Mouse (Mus musculus): ENCODE results near the gene Btn2a2. TPM values are rescaled to one million over a fixed set of nuclear protein-coding genes. Genes with fewer than 3 reads are reported as not detected.

The Btn2a2 gene
- total and polyA plus RNA-seq, 3 experiments: 1.2 to 2.1 (median 1.3) TPM

GRCm38 (mm10) chr13:23516822-23517602 is 28.4 kb upstream of the Btn2a2 start:
- DNase-seq (ENCODE audit: extremely low read depth): peak; percentile 69
- Histone ChIP-seq H3K36me3 (replicated peaks in 1 of 2; ENCODE audit: control insufficient read depth in 1 of 2, insufficient read depth in 1 of 2, low read length in 1 of 2) (no peaks in the 10 kb centered on the region), H3K9me3 (replicated peaks; ENCODE audit: low read length) (no peaks in the 10 kb centered on the region), H3K9ac (ENCODE audit: insufficient read depth, low read depth) (peak overlapping the region; percentile 14; the same call in 1 of the 2 replicates), H3K27me3 (replicated peaks) (no peaks in the 10 kb centered on the region), H3K4me2 (ENCODE audit: insufficient read depth, low read depth, poor library complexity, severe bottlenecking) (peak overlapping the region; percentile 80), H3K4me3 (replicated peaks in 1 of 3; ENCODE audit: low read depth in 2 of 3, low read length in 2 of 3, poor library complexity in 1 of 3) (peak overlapping the region; percentile 53 to 65 (median 64)), H3K79me2 (replicated peaks; ENCODE audit: control insufficient read depth, extremely low read depth, insufficient read depth, poor library complexity, severe bottlenecking) (no peaks in the 10 kb centered on the region), H3K4me1 (ENCODE audit: control insufficient read depth in 1 of 2, insufficient read depth in 2 of 2) (peaks cover 3 to 31% of the 10 kb centered on the region in 2 experiments; a peak in 3 of 4 replicates), H3K27ac (ENCODE audit: insufficient read depth, low read depth) (peak overlapping the region; percentile 42; the same call in 1 of the 2 replicates)
- dilution Hi-C loops (cut with MboI; ENCODE audit: extremely low pct_ligation_motif_present, extremely low pct_unique_long_range_greater_than_20kb, low sequenced_read_pairs): no loop called here
- in situ Hi-C loops (cut with MboI; ENCODE audit: low pct_ligation_motif_present, low pct_unique_long_range_greater_than_20kb, low sequenced_read_pairs): loop anchor here (25.0 kb wide), 1 partner anchor 1580 kb away; the partner anchor contains the start of gene Zfp184
- TF ChIP-seq HCFC1 (IDR thresholded peaks at IDR 0.05; ENCODE audit: low read depth, low read length): no peak
- no peak for TF ChIP-seq MXI1 (IDR thresholded peaks at IDR 0.05; ENCODE audit: low read depth, low read length)
- TF ChIP-seq JUN (IDR thresholded peaks at IDR 0.05; ENCODE audit: insufficient read depth, low read depth, low read length): no peak
- TF ChIP-seq BHLHE40 (IDR thresholded peaks at IDR 0.05; ENCODE audit: low read depth, low read length): no peak
- TF ChIP-seq MEF2A (IDR thresholded peaks at IDR 0.05; ENCODE audit: borderline replicate concordance, low read depth, low read length): no peak
- TF ChIP-seq E2F4 (IDR thresholded peaks at IDR 0.05; ENCODE audit: insufficient replicate concordance, low read depth, low read length): no peak; the same call in 1 of the 2 replicates
- TF ChIP-seq MAZ (IDR thresholded peaks at IDR 0.05; ENCODE audit: low read depth, low read length): no peak
- TF ChIP-seq KAT2A (IDR thresholded peaks at IDR 0.05; ENCODE audit: insufficient replicate concordance, low read length): peak; percentile 79; the same call in 1 of the 2 replicates
- no peak for TF ChIP-seq ZC3H11A (IDR thresholded peaks at IDR 0.05; ENCODE audit: low read depth, low read length)
- no peak for TF ChIP-seq ZMIZ1 (IDR thresholded peaks at IDR 0.05; ENCODE audit: low read depth, low read length)
- peak; percentile 46; the same call in 1 of the 2 replicates for TF ChIP-seq NRF1 (IDR thresholded peaks at IDR 0.05; ENCODE audit: low read depth, low read length)
- TF ChIP-seq ZNF384 (IDR thresholded peaks at IDR 0.05; ENCODE audit: low read depth, low read length): peak; percentile 24; the same call in 1 of the 2 replicates
- TF ChIP-seq CHD1 (IDR thresholded peaks at IDR 0.05; ENCODE audit: low read depth, low read length): peak; percentile 89; the same call in 1 of the 2 replicates
- TF ChIP-seq JUND (conservative IDR thresholded peaks at IDR 0.05; ENCODE audit: low read depth, low read length): no peak
- TF ChIP-seq USF2 (conservative IDR thresholded peaks at IDR 0.05; ENCODE audit: low read depth, low read length): no peak
- no peak for TF ChIP-seq UBTF (IDR thresholded peaks at IDR 0.05; ENCODE audit: low read depth, low read length)
- peak; percentile 96 for TF ChIP-seq MAFK (IDR thresholded peaks at IDR 0.05; ENCODE audit: insufficient replicate concordance, low read length)
- TF ChIP-seq POLR2AphosphoS2 (IDR thresholded peaks at IDR 0.05; ENCODE audit: low read depth, low read length): no peak
- TF ChIP-seq MAX (IDR thresholded peaks at IDR 0.05; ENCODE audit: low read length): no peak
- no peak for TF ChIP-seq EP300 (IDR thresholded peaks at IDR 0.05; ENCODE audit: low read length)
- peak; percentile 99 for TF ChIP-seq TBP (conservative IDR thresholded peaks at IDR 0.05; ENCODE audit: low read depth, low read length)
- 0 out of 2 replicates have a peak, but pooled peaks have one; percentile 52 for TF ChIP-seq SIN3A (IDR thresholded peaks at IDR 0.05; ENCODE audit: low read length)
- no peak for TF ChIP-seq RCOR1 (conservative IDR thresholded peaks at IDR 0.05; ENCODE audit: low read depth, low read length)
- TF ChIP-seq PAX5 (IDR thresholded peaks at IDR 0.05; ENCODE audit: low read length): no peak
- TF ChIP-seq NELFE (IDR thresholded peaks at IDR 0.05; ENCODE audit: low read depth, low read length): no peak
- no peak for TF ChIP-seq USF1 (IDR thresholded peaks at IDR 0.05; ENCODE audit: low read depth, low read length)
- TF ChIP-seq CTCF (conservative IDR thresholded peaks at IDR 0.05 in 1 of 2, IDR thresholded peaks at IDR 0.05 in 1 of 2; ENCODE audit: low read depth in 2 of 2, low read length in 2 of 2): no peak
- TF ChIP-seq ELF1 (IDR thresholded peaks at IDR 0.05; ENCODE audit: low read depth, low read length): peak; percentile 95
- no peak for TF ChIP-seq TCF12 (IDR thresholded peaks at IDR 0.05; ENCODE audit: low read depth, low read length)
- no peak for TF ChIP-seq CHD2 (IDR thresholded peaks at IDR 0.05; ENCODE audit: low read length)
- TF ChIP-seq IRF4 (IDR thresholded peaks at IDR 0.05; ENCODE audit: low read depth, low read length): 0 out of 2 replicates have a peak, but pooled peaks have one; percentile 27
- TF ChIP-seq POLR2A (IDR thresholded peaks at IDR 0.05; ENCODE audit: low read depth, low read length): no peak
- TF ChIP-seq ETS1 (conservative IDR thresholded peaks at IDR 0.05; ENCODE audit: low read depth, low read length): no peak
- TF ChIP-seq SMC3 (IDR thresholded peaks at IDR 0.05; ENCODE audit: low read depth, low read length): no peak
- TF ChIP-seq RAD21 (IDR thresholded peaks at IDR 0.05; ENCODE audit: low read depth, low read length): no peak
- no peak for TF ChIP-seq ZKSCAN1 (IDR thresholded peaks at IDR 0.05; ENCODE audit: borderline replicate concordance, low read depth, low read length)
- no peak for TF ChIP-seq MYC (IDR thresholded peaks at IDR 0.05; ENCODE audit: low read depth, low read length)
- TF ChIP-seq GABPA (IDR thresholded peaks at IDR 0.05; ENCODE audit: insufficient replicate concordance, low read depth, low read length): no peak
